Mouse (Mus musculus) heart, embryonic 10.5 days (tissue): ENCODE results near the gene Mtif3. TPM values are rescaled to one million over a fixed set of nuclear protein-coding genes. Genes with fewer than 3 reads are reported as not detected.
"Not testable (repeated sequence)": the region's sequence is repeated elsewhere in the genome, so short reads cannot be mapped to it uniquely, and the experiment has no call there.

Experiments used
- DNase-seq: peaks from one replicate; pipeline ENCODE4 v3.0.0-alpha.2; 2017; ENCODE audit warnings: low spot score
- H3K27ac ChIP-seq: fragments of 300-500 bp; sonication (generic); 2 replicates; pipeline ENCODE4 v1.5.1; 2016; ENCODE audit warnings: mild to moderate bottlenecking
- H3K27me3 ChIP-seq: fragments of 300-500 bp; sonication (generic); 2 replicates; pipeline ENCODE4 v1.6.1; 2016; ENCODE audit warnings: mild to moderate bottlenecking; ENCODE audit not compliant: poor library complexity, insufficient read depth, severe bottlenecking
- H3K36me3 ChIP-seq: fragments of 300-500 bp; sonication (generic); 2 replicates; pipeline ENCODE4 v1.6.1; 2016; ENCODE audit warnings: mild to moderate bottlenecking, moderate library complexity
- H3K4me1 ChIP-seq: fragments of 300-500 bp; sonication (generic); 2 replicates; pipeline ENCODE4 v1.6.1; 2016; ENCODE audit warnings: mild to moderate bottlenecking
- H3K4me3 ChIP-seq: fragments of 300-500 bp; sonication (generic); 2 replicates; pipeline ENCODE4 v1.5.1; 2016; ENCODE audit warnings: mild to moderate bottlenecking, moderate library complexity
- H3K9me3 ChIP-seq: fragments of 300-500 bp; sonication (generic); 2 replicates; pipeline ENCODE4 v1.6.1; 2016; ENCODE audit warnings: mild to moderate bottlenecking, moderate library complexity
- WGBS: fragments of 180-500 bp; shearing (Covaris S2); methylation state at CpG from one replicate; pipeline ENCODE4 v1.1.7; 2016; 5-methylcytosine and 5-hydroxymethylcytosine counted together
- polyA plus RNA-seq: library from polyadenylated mRNA; unstranded; fragments of >200 nt; fragmentation: Nextera tagmentation; extraction: Ambion mirVana; gene quantifications from 2 replicates; pipeline ENCODE4 v1.2.1, GENCODE M21; 2016

Gene Mtif3
- polyA plus RNA-seq, 1 experiment from 2014 or later, result 22.2 TPM

DNA sequence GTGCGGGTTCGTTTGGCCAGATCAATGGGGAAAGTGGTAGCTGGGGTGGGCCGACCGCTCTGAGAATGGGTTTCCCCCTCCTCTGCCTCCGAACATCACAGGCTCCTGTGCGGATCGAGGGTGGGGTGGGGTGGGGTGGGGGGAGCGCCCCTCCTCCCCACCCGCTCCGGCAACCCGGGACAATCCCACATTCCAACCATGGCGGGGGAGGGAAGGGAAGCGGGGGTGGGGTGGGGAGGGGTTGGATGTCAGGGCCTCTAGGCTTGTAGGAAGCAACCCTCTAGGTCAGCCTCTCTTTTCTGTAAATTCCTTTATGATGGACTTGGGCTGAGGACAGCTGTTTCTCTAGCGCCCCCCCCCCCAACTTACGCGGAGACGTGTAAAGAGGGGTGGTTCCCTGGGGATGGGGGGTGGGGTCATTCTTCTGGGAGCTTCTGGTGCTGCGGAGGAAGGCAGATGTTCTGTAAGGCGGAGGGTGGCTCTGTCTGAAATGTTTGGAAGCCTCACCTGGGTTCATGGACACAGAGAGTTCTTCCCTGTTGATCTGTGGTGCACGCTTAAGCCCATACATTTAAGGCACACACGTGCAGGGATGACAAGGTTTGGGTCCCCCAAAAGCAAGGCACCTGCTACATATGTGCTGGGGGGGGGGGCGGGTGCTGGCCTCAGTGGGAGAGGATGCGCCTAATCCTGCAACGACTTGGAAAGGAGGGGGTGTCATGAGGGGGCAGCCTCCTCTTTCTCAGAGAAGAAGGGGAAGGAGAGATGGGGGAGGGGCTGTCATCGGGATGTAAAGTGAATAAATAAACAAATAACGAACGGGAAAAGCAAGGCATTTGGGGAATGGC, 43.1 kb downstream of the Mtif3 start:
- H3K4me1 ChIP-seq, result peaks cover 19% of the 10 kb centered on the region
- H3K27me3 ChIP-seq, result no peaks in the 10 kb centered on the region
- no peaks in the 10 kb centered on the region for H3K9me3 ChIP-seq
- 6% methylated on average over 22 of the region's 27 CpGs for WGBS
- peak overlapping the region; percentile 60 for H3K4me3 ChIP-seq
- H3K27ac ChIP-seq, result peak overlapping the region; percentile 69
- DNase-seq, result no peak
- H3K36me3 ChIP-seq, result no peaks in the 10 kb centered on the region

DNA sequence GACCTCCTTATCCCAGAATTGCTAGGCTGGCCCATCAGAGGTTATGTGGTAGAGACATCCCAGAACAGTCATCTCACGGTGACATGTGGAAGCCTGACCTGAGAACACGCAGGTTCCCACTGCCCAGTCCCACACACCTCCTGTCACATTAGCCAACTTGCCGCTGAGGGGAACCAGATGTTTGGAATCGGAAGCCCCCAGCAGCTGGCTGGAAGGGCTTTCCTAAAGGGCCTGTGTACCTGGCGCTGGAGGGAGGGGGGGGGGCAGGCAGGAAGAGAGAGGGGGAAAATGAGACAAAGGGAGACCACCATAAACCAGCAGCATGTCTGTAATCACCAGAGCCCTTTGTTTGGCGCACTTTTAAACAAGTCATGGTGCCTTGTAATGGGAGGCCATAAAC, 43.7 kb downstream of the Mtif3 start:
- 12% methylated on average over 6 of the region's 6 CpGs for WGBS
- H3K36me3 ChIP-seq, result no peaks in the 10 kb centered on the region
- no peaks in the 10 kb centered on the region for H3K9me3 ChIP-seq
- peak overlapping the region; percentile 69; the same call in 1 of the 2 replicates for H3K27ac ChIP-seq
- no peak for DNase-seq
- H3K4me1 ChIP-seq, result peaks cover 19% of the 10 kb centered on the region
- peak overlapping the region; percentile 60 for H3K4me3 ChIP-seq
- no peaks in the 10 kb centered on the region for H3K27me3 ChIP-seq

DNA sequence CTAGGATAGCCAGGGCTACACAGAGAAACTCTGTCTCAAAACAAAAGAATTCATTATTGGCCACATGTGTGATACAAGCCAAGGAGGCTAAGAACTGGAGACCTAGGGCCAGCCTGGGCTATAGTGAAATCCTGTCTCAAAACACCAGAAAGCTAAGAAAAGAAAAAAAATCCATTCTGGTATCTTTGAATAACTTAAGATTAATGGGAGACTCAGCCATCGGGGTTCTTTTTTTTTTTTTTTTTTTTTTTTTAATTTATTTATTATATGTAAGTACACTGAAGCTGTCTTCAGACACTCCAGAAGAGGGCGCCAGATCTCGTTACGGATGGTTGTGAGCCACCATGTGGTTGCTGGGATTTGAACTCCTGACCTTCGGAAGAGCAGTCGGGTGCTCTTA, 46.2 kb downstream of the Mtif3 start:
- DNase-seq, H3K27ac ChIP-seq, H3K9me3 ChIP-seq, H3K4me3 ChIP-seq, H3K36me3 ChIP-seq: not testable (repeated sequence)
- 80% methylated on average over 6 of the region's 6 CpGs for WGBS
- H3K27me3 ChIP-seq, result peaks cover 15% of the 10 kb centered on the region; the same call in 1 of the 2 replicates
- peaks cover 21% of the 10 kb centered on the region for H3K4me1 ChIP-seq

DNA sequence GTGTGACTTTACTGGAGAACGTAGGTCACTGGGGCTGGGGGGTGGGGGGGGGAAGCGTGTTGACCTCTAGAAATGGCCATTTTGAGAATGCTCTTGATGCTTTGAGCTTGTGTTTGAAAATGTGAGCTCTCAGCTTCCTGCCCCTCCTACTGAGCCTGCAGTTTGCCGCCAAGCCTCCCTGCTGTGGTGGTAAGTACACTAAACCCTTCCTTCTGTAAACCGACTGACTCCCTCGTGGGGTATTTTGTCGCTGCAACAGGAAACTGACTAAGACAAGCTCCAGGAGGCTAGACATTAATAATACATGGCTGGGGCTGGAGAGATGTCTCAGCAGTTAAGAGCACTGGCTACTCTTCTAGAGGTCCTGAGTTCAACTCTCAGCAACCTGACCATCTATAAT, 46.8 kb downstream of the Mtif3 start:
- Histone ChIP-seq H3K4me1 (peaks cover 24% of the 10 kb centered on the region), H3K27ac (no peak overlapping the region), H3K9me3 (no peaks in the 10 kb centered on the region), H3K4me3 (no peak overlapping the region), H3K27me3 (peaks cover 15% of the 10 kb centered on the region; the same call in 1 of the 2 replicates), H3K36me3 (no peaks in the 10 kb centered on the region)
- DNase-seq, result no peak
- 24% methylated on average over 6 of the region's 6 CpGs for WGBS

DNA sequence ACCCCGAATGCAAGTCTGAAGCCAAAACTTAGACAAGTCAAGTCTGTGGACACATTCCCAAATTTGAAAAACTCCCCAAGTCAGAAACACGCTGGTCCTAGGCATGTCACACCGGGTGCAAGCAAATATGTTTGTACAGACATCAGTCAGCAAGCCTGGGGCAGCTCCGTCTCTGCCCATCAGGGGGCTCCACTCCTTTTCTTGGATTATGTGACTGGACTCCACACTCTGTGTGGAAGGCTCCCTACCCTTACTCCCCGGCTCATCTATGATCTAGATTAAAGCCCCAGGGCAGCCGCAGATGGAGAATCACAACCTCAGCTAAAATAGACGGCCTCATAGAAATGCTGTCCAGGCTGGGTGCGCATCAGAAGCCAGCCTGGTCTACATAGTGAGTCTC, 47.3 kb downstream of the Mtif3 start:
- no peak overlapping the region for H3K27ac ChIP-seq

DNA sequence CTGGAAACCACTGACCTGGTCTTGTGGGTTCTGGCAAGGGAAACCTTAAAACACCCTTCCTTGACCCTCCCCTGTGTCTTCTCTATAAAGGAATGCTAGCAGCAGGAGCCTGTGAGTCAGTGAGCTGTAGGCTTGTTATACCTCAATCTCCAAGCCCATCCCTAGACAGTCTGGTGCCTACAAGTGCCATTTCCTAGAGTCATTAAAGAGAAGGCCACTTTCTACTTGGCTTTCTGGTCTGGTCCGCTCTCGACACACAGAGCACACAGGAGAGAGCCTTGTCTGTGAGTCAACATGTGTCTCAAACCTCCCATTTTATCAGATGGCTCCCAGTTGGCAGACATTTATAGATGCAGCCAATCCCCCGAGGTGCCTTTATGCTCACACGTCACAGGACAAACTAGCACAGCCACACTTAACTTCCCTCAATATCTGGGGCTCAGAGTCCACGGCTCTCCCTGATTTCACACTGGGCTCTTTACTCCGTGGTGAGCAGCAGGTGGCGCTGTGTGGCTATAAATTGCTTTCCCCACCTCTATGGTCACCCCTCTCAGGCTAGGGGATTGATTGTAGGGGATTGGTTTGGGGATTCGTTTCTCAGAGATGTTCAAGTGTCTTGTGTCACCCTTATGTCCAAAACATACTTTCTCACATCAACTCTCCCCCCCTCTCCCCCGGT, 49.4 kb downstream of the Mtif3 start:
- Histone ChIP-seq H3K4me3 (no peak overlapping the region), H3K36me3 (no peaks in the 10 kb centered on the region), H3K27me3 (peaks cover 21% of the 10 kb centered on the region), H3K4me1 (peaks cover 5% of the 10 kb centered on the region), H3K27ac (no peak overlapping the region), H3K9me3 (no peaks in the 10 kb centered on the region)
- WGBS, result 25% methylated on average over 9 of the region's 9 CpGs
- DNase-seq, result no peak

More for the DNA sequence above, 47.3 kb downstream of the Mtif3 start:
- no peak for DNase-seq
- Histone ChIP-seq H3K9me3 (no peaks in the 10 kb centered on the region), H3K4me3 (no peak overlapping the region), H3K27me3 (peaks cover 16% of the 10 kb centered on the region), H3K36me3 (no peaks in the 10 kb centered on the region), H3K4me1 (peaks cover 24% of the 10 kb centered on the region)
- WGBS, result 57% methylated on average over 8 of the region's 8 CpGs

DNA sequence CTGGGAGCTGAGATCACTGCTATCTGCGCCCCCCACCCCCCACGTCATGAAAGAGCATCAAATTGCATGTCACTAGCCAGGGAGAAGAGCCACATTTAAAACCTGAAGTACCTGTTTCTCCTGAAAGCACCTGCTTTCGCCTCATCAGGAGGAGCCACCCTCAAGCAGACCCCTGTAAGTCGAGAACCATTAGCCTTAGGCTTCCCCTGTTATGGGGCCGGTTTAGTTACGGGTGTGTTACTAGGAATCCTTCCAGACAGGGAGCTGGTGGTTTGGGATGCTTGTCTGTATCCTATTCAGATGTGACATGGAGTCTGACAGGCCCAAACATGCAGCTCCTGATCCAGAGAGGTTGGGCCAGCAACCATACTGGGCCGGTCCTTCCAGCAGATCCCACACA, 50.2 kb downstream of the Mtif3 start:
- H3K9me3 ChIP-seq, result no peaks in the 10 kb centered on the region
- peaks cover 5% of the 10 kb centered on the region for H3K4me1 ChIP-seq
- H3K36me3 ChIP-seq, result no peaks in the 10 kb centered on the region
- 80% methylated on average over 7 of the region's 7 CpGs for WGBS
- H3K27ac ChIP-seq, result no peak overlapping the region
- no peak overlapping the region for H3K4me3 ChIP-seq
- H3K27me3 ChIP-seq, result peaks cover 21% of the 10 kb centered on the region
- DNase-seq, result no peak

DNA sequence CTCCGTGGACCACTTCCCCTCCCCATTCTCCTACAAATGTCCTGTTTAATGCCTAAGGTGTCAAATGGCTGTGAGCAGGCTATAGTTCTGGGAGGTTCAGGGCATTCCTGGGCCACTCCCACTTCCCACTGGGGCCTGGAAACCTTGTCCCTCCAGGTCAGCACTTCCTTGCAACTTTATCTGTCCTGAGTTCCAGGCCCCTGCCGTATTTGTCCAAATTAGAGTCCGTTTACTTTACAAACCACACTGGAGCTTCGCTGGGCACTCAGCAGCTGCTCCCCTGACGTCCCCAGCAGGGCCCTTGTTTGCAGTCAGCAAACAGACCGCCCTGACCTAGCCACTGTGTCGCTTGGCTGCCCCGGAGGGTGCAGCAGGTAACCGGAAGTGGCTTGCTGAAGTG, 51.4 kb downstream of the Mtif3 start:
- Histone ChIP-seq H3K4me3 (no peak overlapping the region), H3K4me1 (peaks cover 9% of the 10 kb centered on the region), H3K36me3 (no peaks in the 10 kb centered on the region), H3K27ac (0 out of 2 replicates have a peak overlapping the region, but pooled peaks have one; percentile 12), H3K27me3 (peaks cover 21% of the 10 kb centered on the region), H3K9me3 (no peaks in the 10 kb centered on the region)
- 6% methylated on average over 9 of the region's 9 CpGs for WGBS
- no peak for DNase-seq

DNA sequence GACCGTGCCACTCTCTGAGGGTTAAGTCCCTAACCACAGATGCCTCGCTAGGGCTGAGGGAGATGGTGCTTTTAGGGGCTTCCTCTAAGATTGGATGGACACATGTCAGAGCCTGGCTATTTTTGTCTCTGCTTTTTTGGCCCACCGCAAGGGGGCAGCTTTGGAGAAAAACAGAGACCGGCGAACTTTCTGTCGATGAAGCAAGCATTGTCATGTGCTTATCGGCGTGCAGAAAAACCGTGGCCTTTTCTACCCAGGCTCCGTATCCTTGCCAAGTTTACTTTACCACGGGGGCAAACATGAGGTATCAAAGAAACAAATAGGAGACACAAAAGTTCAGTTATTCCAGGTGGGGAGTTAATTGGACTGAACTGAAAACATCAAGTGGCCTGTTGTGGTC, 55.0 kb downstream of the Mtif3 start:
- WGBS, result 42% methylated on average over 11 of the region's 11 CpGs
- peaks cover 16% of the 10 kb centered on the region for H3K27me3 ChIP-seq
- H3K4me3 ChIP-seq, result no peak overlapping the region
- no peak for DNase-seq
- no peaks in the 10 kb centered on the region for H3K9me3 ChIP-seq
- H3K27ac ChIP-seq, result no peak overlapping the region
- peaks cover 12% of the 10 kb centered on the region for H3K4me1 ChIP-seq
- no peaks in the 10 kb centered on the region for H3K36me3 ChIP-seq

DNA sequence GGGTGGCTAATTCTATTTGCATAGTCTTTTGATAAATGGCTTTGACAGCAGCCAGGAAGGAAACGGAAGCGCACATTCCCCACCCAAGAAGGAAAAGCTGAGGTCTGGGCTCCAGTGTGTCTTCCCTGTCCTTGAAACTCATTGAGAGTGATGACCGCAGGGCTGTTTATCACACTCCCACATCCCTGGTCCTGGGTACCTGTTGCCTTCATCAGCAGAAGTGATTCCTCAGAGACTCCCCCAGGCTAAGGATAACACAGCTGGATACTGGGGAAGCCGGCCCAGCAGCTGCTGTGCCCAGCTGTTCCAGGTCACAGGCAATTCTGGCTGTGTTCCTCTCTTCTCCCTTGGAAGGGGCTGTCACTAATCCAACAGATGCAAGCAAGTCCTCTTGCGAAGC, 56.1 kb downstream of the Mtif3 start:
- no peaks in the 10 kb centered on the region for H3K36me3 ChIP-seq
- H3K4me3 ChIP-seq, result no peak overlapping the region
- WGBS, result 39% methylated on average over 5 of the region's 5 CpGs
- peaks cover 6% of the 10 kb centered on the region for H3K27me3 ChIP-seq
- no peaks in the 10 kb centered on the region for H3K9me3 ChIP-seq
- H3K27ac ChIP-seq, result no peak overlapping the region
- H3K4me1 ChIP-seq, result peaks cover 12% of the 10 kb centered on the region
- no peak for DNase-seq

DNA sequence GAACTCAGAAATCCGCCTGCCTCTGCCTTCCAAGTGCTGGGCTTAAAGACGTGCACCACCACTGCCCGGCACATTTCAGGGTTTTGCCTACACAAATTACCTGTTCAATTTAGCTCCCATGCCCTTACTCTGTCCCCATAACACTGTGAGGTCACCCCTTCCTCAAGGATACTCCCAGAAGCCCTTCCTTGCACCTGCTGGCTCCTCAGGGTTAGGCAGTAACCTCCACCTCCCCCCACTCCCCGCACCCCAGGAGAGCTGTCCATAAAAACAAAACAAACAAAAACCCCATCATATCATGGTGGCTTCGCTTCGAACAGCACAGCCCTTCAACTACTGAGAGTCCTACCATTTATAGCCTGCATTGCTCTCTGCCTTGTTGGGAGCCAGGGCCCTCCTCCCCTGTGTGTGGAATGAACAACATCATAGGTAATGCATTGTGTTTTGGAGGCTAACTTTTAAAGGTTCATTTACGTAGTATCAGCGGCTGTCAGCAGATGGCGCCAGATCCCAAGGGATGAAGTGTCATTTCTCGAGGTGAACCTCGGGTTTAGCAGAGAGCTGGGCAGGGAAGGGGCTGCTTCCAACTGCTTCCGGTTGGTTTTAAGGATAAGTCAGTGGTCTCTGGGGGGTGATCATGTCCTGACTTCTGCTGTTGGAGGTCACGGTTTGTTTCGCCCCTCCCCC, 58.0 kb downstream of the Mtif3 start:
- no peaks in the 10 kb centered on the region for H3K27me3 ChIP-seq
- H3K36me3 ChIP-seq, result no peaks in the 10 kb centered on the region
- 24% methylated on average over 14 of the region's 14 CpGs for WGBS
- H3K4me1 ChIP-seq, result peaks cover 7% of the 10 kb centered on the region; the same call in 1 of the 2 replicates
- DNase-seq, result peak; percentile 86
- no peaks in the 10 kb centered on the region for H3K9me3 ChIP-seq
- H3K4me3 ChIP-seq, result 0 out of 2 replicates have a peak overlapping the region, but pooled peaks have one; percentile 27
- no peak overlapping the region for H3K27ac ChIP-seq

DNA sequence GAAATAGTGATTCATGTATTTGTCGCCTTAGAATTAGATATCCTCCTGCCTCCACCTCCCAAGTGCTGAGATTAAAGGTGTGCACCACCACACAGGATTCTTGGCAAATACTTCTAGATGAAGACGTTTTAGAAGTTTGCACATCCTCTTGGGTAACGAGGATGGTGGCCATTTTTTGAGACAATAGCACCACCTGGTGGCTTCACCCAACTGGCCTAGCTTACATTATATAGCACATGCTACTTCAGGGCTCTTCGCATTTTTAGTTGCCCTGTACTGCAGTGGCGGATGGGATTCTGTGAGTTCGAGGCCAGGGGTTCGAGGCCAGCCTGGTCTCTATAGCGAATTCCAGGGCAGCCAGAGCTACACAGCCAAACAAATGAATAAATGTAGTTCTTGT, 59.2 kb downstream of the Mtif3 start:
- Histone ChIP-seq H3K9me3 (no peaks in the 10 kb centered on the region), H3K36me3 (no peaks in the 10 kb centered on the region), H3K27me3 (no peaks in the 10 kb centered on the region), H3K4me1 (peaks cover 7% of the 10 kb centered on the region; the same call in 1 of the 2 replicates), H3K27ac (no peak overlapping the region), H3K4me3 (no peak overlapping the region)
- peak; percentile 87 for DNase-seq
- WGBS, result 35% methylated on average over 8 of the region's 8 CpGs
